Mouse (Mus musculus) embryonic facial prominence, embryonic 12.5 days (tissue): Measurements from ENCODE around the gene Ifitm1. TPM values are rescaled to one million over a fixed set of nuclear protein-coding genes. Genes with fewer than 3 reads are reported as not detected.
"Not testable (repeated sequence)": the region's sequence is repeated elsewhere in the genome, so short reads cannot be mapped to it uniquely, and the experiment has no call there.

Source experiments
- ATAC-seq: fragments of 200-750 bp; cut with Nextera tagmentation; 2 replicates; pipeline ENCODE4 v1.8.0; 2017; ENCODE audit not compliant: insufficient number of reproducible peaks, insufficient read depth, low FRiP score, low TSS enrichment
- H3K27ac ChIP-seq: fragments of 300-500 bp; sonication (generic); 2 replicates; pipeline ENCODE4 v1.5.1; 2016; ENCODE audit warnings: mild to moderate bottlenecking
- H3K27me3 ChIP-seq: fragments of 300-500 bp; sonication (generic); 2 replicates; pipeline ENCODE4 v1.6.1; 2016; ENCODE audit warnings: mild to moderate bottlenecking, moderate library complexity
- H3K36me3 ChIP-seq: fragments of 300-500 bp; sonication (generic); 2 replicates; pipeline ENCODE4 v1.6.1; 2016; ENCODE audit warnings: mild to moderate bottlenecking
- H3K4me1 ChIP-seq: fragments of 300-500 bp; sonication (generic); 2 replicates; pipeline ENCODE4 v1.6.1; 2016
- H3K4me2 ChIP-seq: fragments of 300-500 bp; sonication (generic); replicated peaks from 2 replicates; pipeline ENCODE4 v1.6.1; 2016; ENCODE audit warnings: mild to moderate bottlenecking, moderate library complexity
- H3K4me3 ChIP-seq: fragments of 300-500 bp; sonication (generic); 2 replicates; pipeline ENCODE4 v1.5.1; 2016; ENCODE audit warnings: mild to moderate bottlenecking
- H3K9ac ChIP-seq: fragments of 300-500 bp; sonication (generic); 2 replicates; pipeline ENCODE4 v1.6.1; 2016; ENCODE audit warnings: mild to moderate bottlenecking, moderate library complexity
- H3K9me3 ChIP-seq: fragments of 300-500 bp; sonication (generic); 2 replicates; pipeline ENCODE4 v1.6.1; 2016; ENCODE audit warnings: mild to moderate bottlenecking, moderate library complexity
- WGBS: fragments of 180-500 bp; shearing (Covaris S2); methylation state at CpG from one replicate; pipeline ENCODE4 v1.1.7; 2016; 5-methylcytosine and 5-hydroxymethylcytosine counted together
- polyA plus RNA-seq: library from polyadenylated mRNA; unstranded; fragments of >200 nt; fragmentation: Nextera tagmentation; extraction: Ambion mirVana; gene quantifications from 2 replicates; pipeline ENCODE4 v1.2.1, GENCODE M21; 2016

The Ifitm1 gene
- polyA plus RNA-seq, 1 experiment from 2014 or later: 35.5 TPM

- H3K36me3 ChIP-seq: no peaks in the 10 kb centered on the region
- H3K4me2 ChIP-seq: no peak overlapping the region
- ATAC-seq: no peak
- no peak overlapping the region for H3K4me3 ChIP-seq
- peaks cover 21% of the 10 kb centered on the region for H3K4me1 ChIP-seq
- WGBS: 85% methylated on average over 5 of the region's 5 CpGs
- no peaks in the 10 kb centered on the region for H3K27me3 ChIP-seq
- H3K9me3 ChIP-seq: no peaks in the 10 kb centered on the region
- H3K9ac ChIP-seq: no peak overlapping the region
- no peak overlapping the region for H3K27ac ChIP-seq
Measured at GRCm38 (mm10) chr7:141006914-141007313, 39.9 kb downstream of the Ifitm1 start.

DNA sequence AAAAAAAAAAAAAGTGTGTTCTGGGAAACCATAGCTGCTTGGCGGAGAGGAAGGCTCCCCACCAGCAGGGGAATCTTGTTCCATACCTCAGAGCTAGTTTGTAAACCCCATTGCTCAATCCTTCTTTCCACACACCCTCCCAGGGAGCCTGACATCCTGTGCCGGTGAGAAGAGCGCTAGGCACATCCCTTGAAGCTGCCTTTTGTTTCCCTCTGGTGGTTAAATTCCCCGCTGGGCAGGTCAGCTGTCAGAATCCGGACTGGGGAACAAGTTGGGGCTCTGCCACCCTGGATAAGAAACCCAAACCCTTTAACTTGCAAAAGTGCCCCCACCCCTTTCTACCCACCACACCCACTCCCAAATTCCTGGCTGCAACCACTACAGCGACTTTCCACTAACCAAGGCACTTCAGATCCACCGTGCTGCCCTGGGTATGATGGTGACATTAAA lies 41.3 kb downstream of the Ifitm1 start:
- Histone ChIP-seq H3K4me2 (peak overlapping the region; percentile 45), H3K4me3 (no peak overlapping the region), H3K4me1 (peaks cover 21% of the 10 kb centered on the region), H3K9ac (no peak overlapping the region), H3K9me3 (no peaks in the 10 kb centered on the region), H3K27ac (no peak overlapping the region), H3K36me3 (no peaks in the 10 kb centered on the region), H3K27me3 (no peaks in the 10 kb centered on the region)
- no peak for ATAC-seq
- 7% methylated on average over 7 of the region's 7 CpGs for WGBS

- 0 out of 2 replicates have a peak, but pooled peaks have one; percentile 37 for ATAC-seq
- H3K27me3 ChIP-seq: no peaks in the 10 kb centered on the region
- no peak overlapping the region for H3K27ac ChIP-seq
- WGBS: 8% methylated on average over 20 of the region's 20 CpGs
- no peaks in the 10 kb centered on the region for H3K9me3 ChIP-seq
- peaks cover 21% of the 10 kb centered on the region for H3K4me1 ChIP-seq
- H3K36me3 ChIP-seq: no peaks in the 10 kb centered on the region
- H3K4me3 ChIP-seq: no peak overlapping the region
- H3K4me2 ChIP-seq: peak overlapping the region; percentile 45
- H3K9ac ChIP-seq: no peak overlapping the region
Measured at GRCm38 (mm10) chr7:141008938-141009660, 42.1 kb downstream of the Ifitm1 start.

- Histone ChIP-seq H3K27ac (no peak overlapping the region), H3K4me3 (peak overlapping the region; percentile 23; the same call in 1 of the 2 replicates), H3K9ac (0 out of 2 replicates have a peak overlapping the region, but pooled peaks have one; percentile 15), H3K4me1 (peaks cover 21% of the 10 kb centered on the region), H3K36me3 (no peaks in the 10 kb centered on the region), H3K4me2 (peak overlapping the region; percentile 45), H3K9me3 (no peaks in the 10 kb centered on the region), H3K27me3 (no peaks in the 10 kb centered on the region)
- WGBS: 89% methylated on average over 9 of the region's 9 CpGs
- ATAC-seq: no peak
Measured at GRCm38 (mm10) chr7:141009665-141010064, 42.6 kb downstream of the Ifitm1 start.

- no peaks in the 10 kb centered on the region for H3K36me3 ChIP-seq
- peak within 1 kb of the TSS; percentile 23 for H3K4me3 ChIP-seq
- no peak for ATAC-seq
- no peaks in the 10 kb centered on the region for H3K27me3 ChIP-seq
- H3K4me1 ChIP-seq: peaks cover 21% of the 10 kb centered on the region
- H3K9me3 ChIP-seq: no peaks in the 10 kb centered on the region
- peak within 1 kb of the TSS; percentile 45 for H3K4me2 ChIP-seq
- 11% methylated on average over 10 of the region's 10 CpGs for WGBS
- H3K9ac ChIP-seq: peak within 1 kb of the TSS; percentile 15; the same call in 1 of the 2 replicates
- peak within 1 kb of the TSS; percentile 68 for H3K27ac ChIP-seq
Measured at GRCm38 (mm10) chr7:141010593-141010992, 43.6 kb downstream of the Ifitm1 start, which contains the start of gene Ifitm3. Ifitm3 (minus strand) TSS chr7:141010770.

GRCm38 (mm10) chr7:141011238-141011770 lies 44.3 kb downstream of the Ifitm1 start:
- 0 out of 2 replicates have a peak overlapping the region, but pooled peaks have one; percentile 45 for H3K4me2 ChIP-seq
- H3K4me3 ChIP-seq: no peak overlapping the region
- 87% methylated on average over 7 of the region's 7 CpGs for WGBS
- H3K9me3 ChIP-seq: no peaks in the 10 kb centered on the region
- H3K27ac ChIP-seq: peak overlapping the region; percentile 68
- no peaks in the 10 kb centered on the region for H3K36me3 ChIP-seq
- H3K4me1 ChIP-seq: peaks cover 21% of the 10 kb centered on the region
- ATAC-seq: no peak
- no peak overlapping the region for H3K9ac ChIP-seq
- no peaks in the 10 kb centered on the region for H3K27me3 ChIP-seq

DNA sequence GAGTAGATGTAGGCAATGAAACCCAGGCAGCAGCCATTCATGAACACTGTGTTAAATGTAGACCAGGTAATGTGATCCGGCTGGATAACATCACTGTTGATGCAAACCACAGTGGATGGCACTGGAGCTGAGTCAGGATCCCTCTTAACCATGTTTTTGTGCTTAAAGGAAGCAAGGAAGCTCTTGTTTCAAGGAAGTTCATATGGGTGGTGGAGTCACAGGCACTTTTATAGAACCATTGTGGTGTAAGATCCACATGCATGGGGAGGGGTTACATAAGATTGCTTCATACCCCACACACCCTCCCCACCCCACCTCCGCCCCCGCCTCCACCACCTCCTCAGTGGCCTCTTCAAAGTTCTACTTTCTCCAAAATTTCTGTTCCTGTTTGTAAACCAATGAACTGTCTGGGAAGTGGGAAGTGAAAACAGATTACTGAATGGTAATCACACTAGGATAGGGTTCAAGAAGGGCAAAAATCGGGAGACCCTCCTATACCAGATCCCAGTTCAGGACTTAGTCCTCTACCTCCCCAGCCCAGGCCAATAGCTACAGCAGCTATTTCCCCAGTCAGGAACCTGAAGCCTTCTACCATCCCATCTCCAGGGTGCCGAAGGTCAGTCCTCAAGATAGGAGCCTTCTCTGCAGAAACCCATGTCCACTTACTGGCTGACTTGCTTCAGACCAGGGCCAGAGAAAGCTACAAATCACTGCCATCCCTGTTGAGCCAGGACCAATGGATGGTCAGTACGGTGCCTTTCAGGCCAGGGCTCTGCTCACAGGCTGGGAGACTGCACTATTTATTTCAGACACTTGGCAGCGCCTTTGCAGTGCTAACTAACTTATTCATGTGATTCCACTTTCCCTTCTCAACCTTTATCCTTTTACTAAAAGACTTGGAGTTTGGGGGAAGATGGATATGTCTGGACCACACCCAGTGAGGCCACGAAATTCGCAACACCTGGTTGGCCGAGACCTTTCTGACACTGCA lies 50.0 kb downstream of the Ifitm1 start:
- Histone ChIP-seq H3K27me3 (no peaks in the 10 kb centered on the region), H3K9ac (no peak overlapping the region), H3K4me2 (no peak overlapping the region), H3K4me3 (no peak overlapping the region), H3K36me3 (no peaks in the 10 kb centered on the region), H3K9me3 (no peaks in the 10 kb centered on the region), H3K27ac (no peak overlapping the region), H3K4me1 (no peaks in the 10 kb centered on the region)
- ATAC-seq: no peak
- WGBS: 85% methylated on average over 10 of the region's 10 CpGs

GRCm38 (mm10) chr7:141017824-141018223 lies 50.8 kb downstream of the Ifitm1 start, which contains the start of gene Ifitm6:
Ifitm6 (minus strand) TSS chr7:141017924.
- 83% methylated on average over 1 of the region's 1 CpGs for WGBS
- not testable (repeated sequence) for H3K9me3 ChIP-seq, H3K27ac ChIP-seq, H3K4me1 ChIP-seq, H3K4me3 ChIP-seq, H3K27me3 ChIP-seq, H3K9ac ChIP-seq, H3K36me3 ChIP-seq, ATAC-seq, H3K4me2 ChIP-seq

DNA sequence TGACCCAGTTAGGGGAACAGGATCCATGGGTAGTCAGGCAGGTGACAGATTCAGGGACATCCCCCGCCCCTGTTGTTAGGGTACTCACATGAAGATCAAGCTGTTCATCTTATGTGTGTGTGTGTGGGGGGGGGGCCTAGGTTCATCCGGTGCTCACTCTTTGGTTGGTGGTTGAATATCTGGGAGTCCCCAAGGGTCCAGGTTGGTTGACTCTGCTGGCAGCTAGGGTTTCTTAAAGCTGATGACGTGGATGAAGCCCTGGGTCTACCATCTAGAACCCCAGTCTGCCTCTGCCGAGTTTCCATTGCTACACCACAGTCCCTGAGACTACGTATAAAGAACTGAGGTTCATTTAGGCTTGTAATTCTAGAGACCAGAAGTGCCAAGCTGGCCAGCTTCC lies 52.0 kb downstream of the Ifitm1 start:
- WGBS: 92% methylated on average over 5 of the region's 5 CpGs
- H3K27me3 ChIP-seq: no peaks in the 10 kb centered on the region
- H3K9ac ChIP-seq: no peak overlapping the region
- no peaks in the 10 kb centered on the region for H3K4me1 ChIP-seq
- no peak overlapping the region for H3K4me3 ChIP-seq
- no peaks in the 10 kb centered on the region for H3K9me3 ChIP-seq
- no peak overlapping the region for H3K27ac ChIP-seq
- no peaks in the 10 kb centered on the region for H3K36me3 ChIP-seq
- H3K4me2 ChIP-seq: no peak overlapping the region
- no peak for ATAC-seq
